Mouse (Mus musculus): ENCODE data around the gene Mkrn1.

DNA sequence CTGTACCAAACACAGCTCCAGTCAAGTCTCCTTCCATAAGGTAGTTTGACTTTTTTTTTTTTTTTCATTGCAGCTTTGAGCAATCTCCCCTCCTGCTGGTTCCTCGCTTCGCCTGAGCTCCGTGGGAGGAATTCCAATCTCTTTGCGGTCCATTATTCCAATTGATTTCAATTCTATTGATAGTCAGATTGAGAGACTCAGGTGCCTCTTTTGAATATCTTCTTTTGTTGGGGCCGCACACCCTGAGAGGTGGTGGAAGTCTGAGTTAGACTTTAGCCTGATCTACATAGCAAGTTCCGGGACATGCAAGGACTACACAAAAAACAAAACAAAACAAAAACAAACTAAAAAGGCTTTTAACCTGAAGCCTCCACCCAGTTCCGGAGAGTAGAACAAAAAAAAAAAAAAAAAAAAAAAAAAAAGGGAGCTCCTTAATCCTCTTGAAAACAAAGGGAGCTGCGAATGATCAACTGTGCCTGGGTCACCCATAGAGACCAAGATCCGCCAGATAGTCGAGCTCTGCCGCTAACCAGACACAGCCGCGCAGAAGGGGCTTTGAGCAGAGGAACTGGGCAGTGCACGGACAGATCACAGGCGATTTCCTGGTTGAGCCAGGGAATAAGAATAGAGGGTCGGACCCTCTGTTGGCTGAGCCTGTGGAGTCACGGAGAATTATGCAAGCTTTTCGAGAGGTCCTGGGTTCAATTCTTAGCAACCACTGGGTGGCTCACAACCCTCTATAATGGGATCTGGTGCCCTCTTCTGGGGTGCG lies 25.7 kb upstream of the Mkrn1 start:
- TF ChIP-seq CEBPB (IDR thresholded peaks at IDR 0.05; ENCODE audit: insufficient read depth, poor library complexity, severe bottlenecking) (no peak), MAX (IDR thresholded peaks at IDR 0.05; ENCODE audit: low read depth) (no peak), POLR2AphosphoS2 (IDR thresholded peaks at IDR 0.05; ENCODE audit: insufficient read length, low read depth) (no peak), TCF12 (IDR thresholded peaks at IDR 0.05; ENCODE audit: insufficient read depth, poor library complexity, severe bottlenecking) (no peak), POLR2A (IDR thresholded peaks at IDR 0.05; ENCODE audit: insufficient read length, low read depth) (no peak), USF1 (IDR thresholded peaks at IDR 0.05; ENCODE audit: low read depth) (no peak)
